Mouse (Mus musculus) testis, adult 2 months (tissue): ENCODE measurements around the gene Nwd1.

Experiments used
- CTCF ChIP-seq: fragments of 200-500 bp; IDR thresholded peaks from 2 replicates; pipeline ENCODE4 v1.5.1; 2012; ENCODE audit warnings: low read depth, mild to moderate bottlenecking, inconsistent platforms, low read length, moderate library complexity; ENCODE audit not compliant: control insufficient read depth, insufficient read depth, insufficient replicate concordance
- POLR2A ChIP-seq: fragments of 200-500 bp; IDR thresholded peaks from 2 replicates; pipeline ENCODE4 v1.6.1; 2012; ENCODE audit warnings: low read depth, mild to moderate bottlenecking, inconsistent platforms, low read length, moderate library complexity; ENCODE audit not compliant: control insufficient read depth

- TF ChIP-seq CTCF, result no peak
- TF ChIP-seq POLR2A, result no peak
These were observed 111.1 kb downstream of the Nwd1 start for GRCm38 (mm10) chr8:72757426-72758195.
